Mouse (Mus musculus) hindbrain, postnatal 0 days (tissue): Measurements from ENCODE around the gene G0s2. TPM values are rescaled to one million over a fixed set of nuclear protein-coding genes. Genes with fewer than 3 reads are reported as not detected.
A peak's percentile ranks its signal among the peaks of the same experiment; 100 is the strongest.
"Not testable (repeated sequence)": the region's sequence is repeated elsewhere in the genome, so short reads cannot be mapped to it uniquely, and the experiment has no call there.

Experiments used
- ATAC-seq: fragments of 200-750 bp; cut with Nextera tagmentation; 2 replicates; pipeline ENCODE4 v1.8.0; 2017; ENCODE audit warnings: mild to moderate bottlenecking, moderate TSS enrichment, moderate library complexity
- DNase-seq: peaks from one replicate; pipeline ENCODE4 v3.0.0-alpha.2; 2015; ENCODE audit warnings: low spot score
- H3K27ac ChIP-seq: fragments of 300-500 bp; sonication (generic); 2 replicates; pipeline ENCODE4 v1.5.1; 2014; ENCODE audit warnings: mild to moderate bottlenecking
- H3K27me3 ChIP-seq: fragments of 300-500 bp; sonication (generic); 2 replicates; pipeline ENCODE4 v1.6.1; 2014; ENCODE audit warnings: low read length, mixed read lengths; ENCODE audit not compliant: insufficient read depth
- H3K36me3 ChIP-seq: fragments of 300-500 bp; sonication (generic); 2 replicates; pipeline ENCODE4 v1.6.1; 2014; ENCODE audit warnings: low read length, mixed read lengths; ENCODE audit not compliant: insufficient read depth
- H3K4me1 ChIP-seq: fragments of 300-500 bp; sonication (generic); 2 replicates; pipeline ENCODE4 v1.6.1; 2014; ENCODE audit warnings: antibody characterized with exemption, low read length, mixed read lengths; ENCODE audit not compliant: insufficient read depth
- H3K4me2 ChIP-seq: fragments of 300-500 bp; sonication (generic); 2 replicates; pipeline ENCODE4 v1.6.1; 2014; ENCODE audit warnings: low read depth, mild to moderate bottlenecking, low read length, moderate library complexity, mixed read lengths
- H3K4me3 ChIP-seq: fragments of 300-500 bp; sonication (generic); 2 replicates; pipeline ENCODE4 v1.5.1; 2014; ENCODE audit warnings: low read length
- H3K9ac ChIP-seq: fragments of 300-500 bp; sonication (generic); replicated peaks from 2 replicates; pipeline ENCODE4 v1.6.1; 2014; ENCODE audit warnings: mild to moderate bottlenecking, low read length, moderate library complexity, mixed read lengths
- H3K9me3 ChIP-seq: fragments of 300-500 bp; sonication (generic); 2 replicates; pipeline ENCODE4 v1.6.1; 2016; ENCODE audit warnings: low read length, mixed read lengths
- CTCF ChIP-seq: IDR thresholded peaks from 2 replicates; pipeline ENCODE4 v1.5.1; 2016; ENCODE audit warnings: antibody characterized with exemption, control low read depth, low read depth
- WGBS: fragments of 180-500 bp; shearing (Covaris S2); extraction: QIAGEN DNeasy Blood & Tissue Kit; methylation state at CpG from one replicate; pipeline ENCODE4 v1.1.7; 2014; 5-methylcytosine and 5-hydroxymethylcytosine counted together
- polyA plus RNA-seq: library from polyadenylated mRNA; unstranded; fragments of >200 nt; fragmentation: Nextera tagmentation; extraction: Ambion mirVana; gene quantifications from 2 replicates; pipeline ENCODE4 v1.2.1, GENCODE M21; 2015
- total RNA-seq: library from RNA; depleted of rRNA; stranded (reverse); fragments of >200 nt; gene quantifications from 2 replicates; pipeline ENCODE4 v1.2.3, GENCODE M21; 2014

Gene G0s2
- total and polyA plus RNA-seq, 2 experiments from 2014 or later = 7.0 to 7.4 TPM

- no peak overlapping the region for H3K27ac ChIP-seq
- TF ChIP-seq CTCF = no peak
- no peaks in the 10 kb centered on the region for H3K4me1 ChIP-seq
- H3K27me3 ChIP-seq = no peaks in the 10 kb centered on the region
- no peak for DNase-seq
- WGBS = 67% methylated on average over 8 of the region's 8 CpGs
- no peaks in the 10 kb centered on the region for H3K9me3 ChIP-seq
- no peak overlapping the region for H3K9ac ChIP-seq
- no peak overlapping the region for H3K4me2 ChIP-seq
- no peak for ATAC-seq
- no peaks in the 10 kb centered on the region for H3K36me3 ChIP-seq
- no peak overlapping the region for H3K4me3 ChIP-seq
These were observed 18.0 kb downstream of the G0s2 start for GRCm38 (mm10) chr1:193255032-193255431.

GRCm38 (mm10) chr1:193253895-193254294 is 19.1 kb downstream of the G0s2 start:
- not testable (repeated sequence) for H3K9me3 ChIP-seq, H3K27me3 ChIP-seq, H3K4me1 ChIP-seq, H3K36me3 ChIP-seq, ATAC-seq, H3K27ac ChIP-seq, H3K9ac ChIP-seq, DNase-seq, H3K4me2 ChIP-seq, H3K4me3 ChIP-seq
- WGBS = 77% methylated on average over 3 of the region's 3 CpGs

- H3K9ac ChIP-seq = no peak overlapping the region; the same call in 1 of the 2 replicates
- H3K27ac ChIP-seq = no peak overlapping the region
- TF ChIP-seq CTCF = no peak
- H3K4me1 ChIP-seq = no peaks in the 10 kb centered on the region
- DNase-seq = peak; percentile 7
- no peak overlapping the region for H3K4me3 ChIP-seq
- ATAC-seq = no peak
- no peaks in the 10 kb centered on the region for H3K27me3 ChIP-seq
- H3K9me3 ChIP-seq = no peaks in the 10 kb centered on the region
- no peaks in the 10 kb centered on the region for H3K36me3 ChIP-seq
- no peak overlapping the region for H3K4me2 ChIP-seq
- WGBS = 41% methylated on average over 5 of the region's 5 CpGs
These were observed 20.4 kb downstream of the G0s2 start for GRCm38 (mm10) chr1:193252616-193253015.

- Histone ChIP-seq H3K9me3 (no peaks in the 10 kb centered on the region), H3K4me1 (no peaks in the 10 kb centered on the region), H3K4me3 (no peak overlapping the region), H3K4me2 (no peak overlapping the region), H3K27ac (no peak overlapping the region), H3K36me3 (no peaks in the 10 kb centered on the region), H3K9ac (no peak overlapping the region), H3K27me3 (no peaks in the 10 kb centered on the region)
- no peak for TF ChIP-seq CTCF
- DNase-seq = no peak
- no peak for ATAC-seq
- WGBS = 86% methylated on average over 7 of the region's 7 CpGs
These were observed 21.6 kb downstream of the G0s2 start for GRCm38 (mm10) chr1:193251386-193251785.

DNA sequence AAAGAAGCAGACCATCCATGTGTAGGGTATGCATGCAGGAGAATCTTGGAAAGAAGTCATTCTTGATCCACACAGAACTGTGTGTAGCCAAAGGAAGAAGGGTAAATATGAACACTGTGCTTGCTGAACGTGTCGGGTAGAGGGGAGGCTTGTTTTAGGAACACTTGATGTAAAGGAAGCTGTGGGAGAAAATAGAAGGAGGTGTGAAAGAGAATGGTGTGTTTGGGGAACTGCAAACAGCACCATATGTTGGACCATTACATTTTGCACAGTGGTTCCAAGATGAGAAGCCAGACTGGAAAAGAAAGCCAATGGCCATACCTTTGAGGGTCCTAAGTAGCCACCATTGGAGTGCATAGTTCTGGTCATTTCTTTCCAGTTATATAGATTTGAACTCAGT is 23.0 kb downstream of the G0s2 start:
- H3K4me1 ChIP-seq = no peaks in the 10 kb centered on the region
- TF ChIP-seq CTCF = no peak
- DNase-seq (no peak), ATAC-seq (no peak)
- WGBS = 81% methylated on average over 2 of the region's 2 CpGs
- H3K9me3 ChIP-seq = no peaks in the 10 kb centered on the region
- H3K27ac ChIP-seq = no peak overlapping the region
- H3K4me2 ChIP-seq = no peak overlapping the region
- no peaks in the 10 kb centered on the region for H3K27me3 ChIP-seq
- H3K4me3 ChIP-seq = no peak overlapping the region
- no peaks in the 10 kb centered on the region for H3K36me3 ChIP-seq
- H3K9ac ChIP-seq = no peak overlapping the region

DNA sequence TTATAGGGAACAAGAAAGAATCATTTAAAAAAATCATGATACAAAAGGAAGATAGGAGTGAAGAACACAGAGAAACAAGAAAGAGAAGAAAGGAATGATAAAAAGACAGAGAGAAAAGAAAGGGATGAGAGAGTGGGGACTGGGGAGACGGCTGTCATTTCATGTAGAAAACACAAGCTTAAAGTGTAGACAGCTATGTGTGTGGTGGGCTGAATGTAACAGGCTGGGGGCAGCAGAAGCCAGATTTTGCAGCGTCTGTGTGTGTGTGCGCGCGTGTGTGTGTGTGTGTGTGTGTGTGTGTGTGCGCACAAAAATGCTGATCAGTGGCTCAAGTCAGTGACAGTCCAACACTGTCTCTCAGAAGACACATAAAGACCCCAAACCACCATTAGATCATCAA is 28.8 kb downstream of the G0s2 start:
- Histone ChIP-seq H3K27ac (no peak overlapping the region), H3K4me2 (no peak overlapping the region), H3K36me3 (no peaks in the 10 kb centered on the region), H3K9ac (no peak overlapping the region), H3K4me3 (no peak overlapping the region), H3K4me1 (no peaks in the 10 kb centered on the region), H3K9me3 (no peaks in the 10 kb centered on the region), H3K27me3 (no peaks in the 10 kb centered on the region)
- TF ChIP-seq CTCF = no peak
- WGBS = 64% methylated on average over 6 of the region's 6 CpGs
- ATAC-seq (no peak), DNase-seq (peak; percentile 12)

DNA sequence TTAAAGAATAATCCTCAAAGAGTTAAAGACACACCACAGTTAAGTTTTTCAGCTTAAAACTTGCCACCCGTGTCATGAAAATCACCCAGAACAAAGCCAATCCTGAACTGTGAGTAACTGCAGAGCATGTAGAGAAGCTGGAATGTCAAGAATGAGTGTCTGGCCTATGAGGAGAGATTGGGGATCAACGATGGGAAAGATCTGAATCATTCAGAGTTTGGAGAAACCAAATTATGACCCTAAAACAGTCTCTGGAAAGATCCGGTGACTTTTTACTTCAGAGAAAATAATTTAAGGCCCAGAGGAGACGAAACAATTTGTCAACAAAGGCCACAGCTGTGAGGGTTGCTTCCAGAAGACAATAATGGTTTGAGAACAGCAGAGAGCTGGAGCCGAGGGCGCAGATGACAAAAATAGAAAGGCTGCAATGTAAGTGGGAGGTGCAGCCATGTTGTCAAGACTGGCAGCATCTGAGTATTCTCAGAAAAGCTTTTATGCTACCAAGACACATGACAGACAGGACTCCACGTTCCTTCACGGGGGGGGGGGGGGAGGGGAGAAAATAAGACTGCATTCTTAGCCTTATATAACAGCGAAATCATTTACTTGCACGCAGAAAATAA is 29.3 kb downstream of the G0s2 start:
- H3K4me1 ChIP-seq = no peaks in the 10 kb centered on the region
- 44% methylated on average over 10 of the region's 10 CpGs for WGBS
- DNase-seq (no peak), ATAC-seq (no peak)
- TF ChIP-seq CTCF = no peak
- H3K9me3 ChIP-seq = no peaks in the 10 kb centered on the region
- no peak overlapping the region for H3K27ac ChIP-seq
- H3K4me2 ChIP-seq = no peak overlapping the region
- H3K27me3 ChIP-seq = no peaks in the 10 kb centered on the region
- no peaks in the 10 kb centered on the region for H3K36me3 ChIP-seq
- H3K4me3 ChIP-seq = no peak overlapping the region
- H3K9ac ChIP-seq = no peak overlapping the region
